Mouse (Mus musculus) subcutaneous adipose tissue, adult 2 months (tissue): ENCODE measurements around the gene Ankk1. TPM values are rescaled to one million over a fixed set of nuclear protein-coding genes. Genes with fewer than 3 reads are reported as not detected.

Source experiments
- polyA plus RNA-seq: library from polyadenylated mRNA; depleted of rRNA; stranded (reverse); fragments of >200 nt; gene quantifications from 2 replicates; pipeline ENCODE4 v1.2.3, GENCODE M21; 2012; ENCODE audit warnings: low replicate concordance; rRNA removed

Gene Ankk1
- polyA plus RNA-seq: 0.04 TPM in 1 of 2 replicates, not detected in the other

GRCm38 (mm10) chr9:49426921-49427320 is at the start of gene Ankk1:
TSS of gene Ankk1 (minus strand) at chr9:49427021.

Other genes with a start within 250 kb of the Ankk1 start
- gene Gm4894, start 176.5 kb downstream of the Ankk1 start, polyA plus RNA-seq: not detected in 2 replicates
- gene Drd2, start 86.4 kb downstream of the Ankk1 start, polyA plus RNA-seq: 0.04 TPM in 1 of 2 replicates, not detected in the other
- gene Ttc12, start 59.2 kb upstream of the Ankk1 start, polyA plus RNA-seq: 2.5 and 3.4 TPM in 2 replicates